Mouse (Mus musculus) liver, embryonic 14.5 days (tissue): ENCODE measurements around the gene Rad51b.

ENCODE experiments used
- CTCF ChIP-seq: IDR thresholded peaks from 2 replicates; pipeline ENCODE4 v1.5.1; 2016; ENCODE audit warnings: antibody characterized with exemption, low read depth, control low read depth
- EP300 ChIP-seq: IDR thresholded peaks from 2 replicates; pipeline ENCODE4 v1.6.1; 2016; ENCODE audit warnings: antibody characterized with exemption, low read depth

DNA sequence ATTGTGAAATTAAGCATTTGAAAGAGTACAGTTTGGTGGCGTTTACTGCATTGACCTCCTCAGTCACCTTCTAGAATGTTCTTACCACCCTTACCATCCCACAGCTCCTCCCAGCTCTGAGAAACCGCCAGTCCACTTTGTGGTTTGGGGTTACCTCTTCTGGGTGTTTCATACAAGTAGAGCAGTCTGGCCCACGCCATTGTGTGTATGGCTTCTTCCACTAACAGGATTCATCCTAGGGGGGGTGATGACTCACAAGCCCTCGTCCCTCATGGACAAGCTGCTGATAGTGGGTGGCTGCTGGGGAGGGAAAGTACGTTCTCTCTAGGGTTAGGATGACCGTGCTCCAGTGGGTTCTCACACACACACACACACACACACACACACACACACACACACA, 535.5 kb downstream of the Rad51b start:
- TF ChIP-seq CTCF = no peak
- no peak for TF ChIP-seq EP300
